Comparison of ENCODE assay signal across 22 mouse cellular contexts in the genomic region with DNA sequence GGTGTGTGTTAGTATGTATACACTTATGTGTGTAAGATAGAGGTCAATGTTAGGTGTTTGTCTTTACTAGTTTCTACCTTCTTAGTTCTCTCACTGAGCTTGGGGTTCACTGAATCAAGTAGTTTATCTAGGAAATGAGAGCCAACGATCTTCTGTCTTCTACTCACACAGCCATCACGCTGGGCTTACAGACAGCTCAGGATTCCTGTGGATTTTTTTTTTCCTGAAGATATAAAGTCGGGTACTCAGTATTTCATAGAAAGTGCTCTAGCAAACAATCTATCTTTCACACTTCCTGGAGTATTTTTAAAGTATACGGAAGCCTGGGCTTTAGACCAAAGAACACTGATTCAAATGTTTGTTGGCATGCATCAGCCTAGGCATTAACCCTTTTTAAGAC.
"Had no signal": no experiment of that assay in that cellular context is flagged by ENCODE, and none has a peak within 500 bp of the region (broad histone marks: within the 10 kb centered on the region; RNA-seq: fewer than 3 reads in every experiment).

No protein-coding gene starts in this region.

- DNase-seq: kidney, adult 18-20 months; kidney, adult 9 months; kidney, postnatal 10 days; kidney, postnatal 36 days; layer of hippocampus, postnatal 36 days; liver, postnatal 0 days; lung, postnatal 36 days; retina, postnatal 1 day; thymus, adult 2 months; thymus, postnatal 25 days had no signal

- H3K4me3 ChIP-seq: left cerebral cortex, adult 2 months; limb, embryonic 12.5 days; limb, embryonic 15.5 days; lung, embryonic 15.5 days; megakaryocyte, embryonic 14.5 days; midbrain, embryonic 10.5 days; midbrain, embryonic 13.5 days; myocyte; neural tube, embryonic 13.5 days had no signal

- H3K9me3 ChIP-seq: limb, embryonic 12.5 days; limb, embryonic 15.5 days; lung, embryonic 15.5 days; megakaryocyte, embryonic 14.5 days; midbrain, embryonic 10.5 days; midbrain, embryonic 13.5 days; neural tube, embryonic 13.5 days had no signal

- H3K4me1 ChIP-seq: limb, embryonic 12.5 days; limb, embryonic 15.5 days; megakaryocyte, embryonic 14.5 days; midbrain, embryonic 10.5 days; midbrain, embryonic 13.5 days had no signal

- ATAC-seq: liver, postnatal 0 days; midbrain, embryonic 13.5 days; midbrain, embryonic 16.5 days had no signal

- H3K27ac ChIP-seq: left cerebral cortex, adult 2 months; limb, embryonic 12.5 days; limb, embryonic 15.5 days; liver, embryonic 14.5 days; lung, embryonic 15.5 days; midbrain, embryonic 10.5 days; midbrain, embryonic 13.5 days; neural tube, embryonic 13.5 days had no signal

- H3K27me3 ChIP-seq: limb, embryonic 12.5 days; limb, embryonic 15.5 days; lung, embryonic 15.5 days; megakaryocyte, embryonic 14.5 days; midbrain, embryonic 13.5 days; neural tube, embryonic 13.5 days had no signal

- H3K36me3 ChIP-seq: limb, embryonic 12.5 days; limb, embryonic 15.5 days; lung, embryonic 15.5 days; midbrain, embryonic 10.5 days; midbrain, embryonic 13.5 days; neural tube, embryonic 13.5 days had no signal

- H3K4me2 ChIP-seq: limb, embryonic 12.5 days; limb, embryonic 15.5 days; liver, embryonic 11.5 days; lung, embryonic 15.5 days; midbrain, embryonic 13.5 days; neural tube, embryonic 13.5 days had no signal

- H3K9ac ChIP-seq: limb, embryonic 12.5 days; limb, embryonic 15.5 days; liver, embryonic 14.5 days; liver, postnatal 0 days; lung, embryonic 15.5 days; midbrain, embryonic 13.5 days; neural tube, embryonic 13.5 days had no signal
